Mouse (Mus musculus) left cerebral cortex, adult 9 months (tissue): ENCODE results near the gene Smg5.
"Not testable (repeated sequence)": the region's sequence is repeated elsewhere in the genome, so short reads cannot be mapped to it uniquely, and the experiment has no call there.

Experiments used
- DNase-seq, 2 experiments: peaks; one replicate each; pipeline ENCODE4 v3.0.0; 2022; ENCODE audit warnings: low spot score in 2 of 2

Smg5 gene

GRCm38 (mm10) chr3:88354396-88355165 lies 18.5 kb downstream of the Smg5 start:
- DNase-seq = peak in 1 of 2 experiments; percentile 40

GRCm38 (mm10) chr3:88359584-88359983 lies 23.5 kb downstream of the Smg5 start:
- DNase-seq = no peak

- DNase-seq = no peak
Observed at GRCm38 (mm10) chr3:88359989-88360388, 23.9 kb downstream of the Smg5 start.

- no peak for DNase-seq
Observed at GRCm38 (mm10) chr3:88361096-88361495, 25.0 kb downstream of the Smg5 start.

GRCm38 (mm10) chr3:88361612-88362313 lies 25.7 kb downstream of the Smg5 start:
- DNase-seq = no peak

- DNase-seq = peak in 1 of 2 experiments; percentile 62
Observed at GRCm38 (mm10) chr3:88363700-88364099, 27.6 kb downstream of the Smg5 start.

- no peak for DNase-seq
Observed at GRCm38 (mm10) chr3:88364337-88364736, 28.3 kb downstream of the Smg5 start, which contains the start of gene Paqr6. Gene Paqr6, plus strand, starts transcription at chr3:88364584.

- no peak for DNase-seq
Observed at GRCm38 (mm10) chr3:88365705-88366361, 29.8 kb downstream of the Smg5 start.

- peak in 1 of 2 experiments; percentile 71 for DNase-seq
Observed at GRCm38 (mm10) chr3:88366830-88367428, 30.9 kb downstream of the Smg5 start.

- DNase-seq = not testable (repeated sequence)
Observed at GRCm38 (mm10) chr3:88367517-88367916, 31.5 kb downstream of the Smg5 start.

- DNase-seq = not testable (repeated sequence)
Observed at GRCm38 (mm10) chr3:88368511-88368910, 32.5 kb downstream of the Smg5 start.

GRCm38 (mm10) chr3:88372643-88373042 lies 36.6 kb downstream of the Smg5 start, which contains the start of gene Bglap3:
Gene Bglap3, minus strand, starts transcription at chr3:88372743.
- DNase-seq = not testable (repeated sequence)

- DNase-seq = not testable (repeated sequence)
Observed at GRCm38 (mm10) chr3:88375750-88376626, 39.9 kb downstream of the Smg5 start.

- not testable (repeated sequence) for DNase-seq
Observed at GRCm38 (mm10) chr3:88376644-88377043, 40.6 kb downstream of the Smg5 start.

- DNase-seq = not testable (repeated sequence)
Observed at GRCm38 (mm10) chr3:88378599-88378998, 42.5 kb downstream of the Smg5 start, which contains the start of gene Bglap2. Gene Bglap2, minus strand, starts transcription at chr3:88378699.

- not testable (repeated sequence) for DNase-seq
Observed at GRCm38 (mm10) chr3:88381389-88382315, 45.6 kb downstream of the Smg5 start.

GRCm38 (mm10) chr3:88382383-88382782 lies 46.3 kb downstream of the Smg5 start:
- DNase-seq = not testable (repeated sequence)

- DNase-seq = no peak
Observed at GRCm38 (mm10) chr3:88384364-88384763, 48.3 kb downstream of the Smg5 start, which contains the start of gene Bglap. Gene Bglap, minus strand, starts transcription at chr3:88384464.

- DNase-seq = no peak
Observed at GRCm38 (mm10) chr3:88393776-88394375, 57.8 kb downstream of the Smg5 start.
